Mouse (Mus musculus) erythroblast, embryonic 14.5 days (primary cell): ENCODE results near the gene Hist1h2ah.

Source experiments
- GATA1 ChIP-seq: IDR thresholded peaks from 2 replicates; pipeline ENCODE4 v1.6.1; 2012; ENCODE audit warnings: low read length, inconsistent platforms, mixed read lengths
- TAL1 ChIP-seq: IDR thresholded peaks from 3 replicates; pipeline ENCODE4 v1.6.1; 2012; ENCODE audit warnings: low read length, inconsistent platforms, mixed read lengths

DNA sequence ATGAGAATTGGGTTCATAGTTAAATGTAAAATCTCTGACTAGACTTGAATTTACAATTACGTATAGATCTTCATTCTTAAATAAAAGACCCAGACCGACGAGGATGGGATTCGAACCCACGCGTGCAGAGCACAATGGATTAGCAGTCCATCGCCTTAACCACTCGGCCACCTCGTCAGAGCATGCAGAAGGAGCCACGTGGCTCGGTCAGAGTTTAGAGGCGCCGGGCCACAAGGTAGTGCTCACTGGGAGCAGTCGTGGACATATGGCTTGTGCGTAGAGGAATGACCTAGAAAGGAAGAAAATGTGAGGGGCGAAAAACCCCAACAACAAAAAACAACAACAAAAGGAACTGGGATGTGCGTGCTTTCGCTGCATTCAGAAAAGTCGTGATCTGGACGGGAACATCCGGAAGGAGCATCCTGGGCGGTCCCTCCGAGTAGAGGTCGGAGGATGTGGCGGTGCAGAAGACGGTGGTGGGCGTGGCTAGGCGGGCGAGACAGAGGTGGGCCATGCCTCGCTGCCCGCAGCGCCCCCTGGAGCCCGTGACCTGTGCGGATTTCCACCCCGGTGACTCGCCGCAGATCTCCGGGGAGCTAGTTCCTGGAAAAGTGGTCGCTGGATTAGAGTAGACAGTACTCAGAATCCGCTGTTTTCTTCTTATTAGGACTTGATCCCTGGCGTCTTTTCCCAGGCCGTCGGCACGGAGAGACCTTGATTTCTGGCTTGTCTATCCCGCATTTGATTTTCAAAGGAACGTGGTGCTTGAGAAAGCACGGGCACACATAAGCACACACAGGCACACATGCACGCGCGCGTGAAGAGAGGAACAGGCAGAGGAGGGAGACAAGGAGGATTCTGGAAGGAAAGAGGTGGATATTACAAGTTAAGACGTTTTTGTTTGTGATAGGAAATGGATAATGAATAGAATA lies 15.5 kb upstream of the Hist1h2ah start:
- TF ChIP-seq GATA1 (no peak), TAL1 (no peak)
